Mouse (Mus musculus) granulocyte monocyte progenitor cell, adult 5-6 weeks (primary cell): ENCODE measurements around the gene Slc6a20a. TPM values are rescaled to one million over a fixed set of nuclear protein-coding genes. Genes with fewer than 3 reads are reported as not detected.

Experiments used
- ATAC-seq: replicated peaks from 2 replicates; pipeline ENCODE4 v1.8.0; 2016; ENCODE audit warnings: mild to moderate bottlenecking, moderate TSS enrichment, inconsistent platforms; ENCODE audit not compliant: poor library complexity, severe bottlenecking
- total RNA-seq, 2 experiments: library from RNA; stranded (forward) in 1 of 2; stranded (reverse) in 1 of 2; fragments of 200-712, 200-1000 nt in 1 of 2; fragments of >200 nt in 1 of 2; fragmentation: Nextera tagmentation in 1 of 2; gene quantifications; 2 replicates each; pipeline ENCODE4 v1.2.3; 2014 to 2017

Gene Slc6a20a
- total RNA-seq, 2 experiments from 2014 or later = not detected

DNA sequence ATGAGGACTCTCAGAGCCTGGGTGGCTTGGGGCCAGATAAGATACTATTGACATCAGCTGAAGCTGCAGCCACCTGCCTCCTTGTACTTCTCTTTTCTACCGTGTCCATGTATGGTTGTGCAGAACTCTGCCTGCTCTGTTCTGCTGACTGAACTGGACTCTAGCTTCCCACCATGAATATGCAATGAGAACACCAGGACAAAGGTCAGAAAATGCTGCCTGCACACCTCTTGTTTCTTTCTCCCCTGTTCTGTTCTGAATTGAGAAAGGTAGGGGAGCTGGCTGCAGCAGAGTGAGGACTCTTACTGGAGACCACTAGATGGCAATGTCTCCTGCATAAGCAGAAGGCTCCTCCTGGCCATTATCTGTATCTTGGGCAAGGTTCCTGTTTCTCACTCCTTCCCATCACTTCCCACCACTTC is 40.0 kb downstream of the Slc6a20a start:
- peak; percentile 78 for ATAC-seq

DNA sequence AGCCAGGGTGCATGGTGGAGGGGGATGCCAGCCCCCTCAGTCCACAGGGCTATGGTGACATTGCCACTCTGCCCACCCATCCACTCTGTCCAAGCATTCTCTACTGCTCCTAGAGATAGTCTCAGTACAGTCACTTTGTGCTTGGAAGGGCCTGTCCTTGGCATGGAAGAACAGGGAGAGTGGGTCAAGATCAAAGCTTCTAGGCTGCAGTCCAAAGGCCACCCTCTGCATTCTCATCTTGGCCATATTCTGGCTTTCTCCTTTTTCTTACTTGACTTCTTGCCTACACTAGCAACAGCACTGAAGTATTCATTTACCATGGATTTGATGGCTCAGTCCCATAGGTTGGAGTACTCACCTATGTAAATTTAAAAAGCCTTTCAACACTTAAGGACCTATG is 40.5 kb downstream of the Slc6a20a start:
- ATAC-seq = no peak

GRCm38 (mm10) chr9:123636771-123637170 is 41.9 kb downstream of the Slc6a20a start:
- no peak for ATAC-seq

- ATAC-seq = no peak
Observed at GRCm38 (mm10) chr9:123632993-123633392, 45.7 kb downstream of the Slc6a20a start.

DNA sequence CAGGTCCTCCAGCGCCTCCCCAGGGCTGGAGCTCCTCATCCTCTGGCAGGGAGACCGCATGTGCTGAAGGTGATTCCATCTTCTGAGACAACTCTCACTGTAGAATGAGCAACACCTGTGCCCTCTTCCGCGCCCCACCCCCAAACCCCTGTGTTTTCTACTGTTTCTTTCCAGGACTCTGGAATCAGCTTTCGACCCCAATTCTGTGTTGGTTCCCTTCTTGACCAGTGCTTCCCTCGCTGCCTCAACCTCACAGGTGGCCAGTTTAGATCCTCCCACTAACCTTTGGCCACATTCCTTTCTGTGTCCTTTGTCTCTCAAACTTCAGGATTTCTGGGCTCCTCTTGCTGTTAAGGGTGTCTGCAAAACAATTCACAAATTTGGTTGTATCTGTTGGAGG is 46.4 kb downstream of the Slc6a20a start, which contains the start of gene Slc6a20b:
Gene Slc6a20b, minus strand, starts transcription at position 285 of the 400 bp plus-strand sequence.
- ATAC-seq = no peak

DNA sequence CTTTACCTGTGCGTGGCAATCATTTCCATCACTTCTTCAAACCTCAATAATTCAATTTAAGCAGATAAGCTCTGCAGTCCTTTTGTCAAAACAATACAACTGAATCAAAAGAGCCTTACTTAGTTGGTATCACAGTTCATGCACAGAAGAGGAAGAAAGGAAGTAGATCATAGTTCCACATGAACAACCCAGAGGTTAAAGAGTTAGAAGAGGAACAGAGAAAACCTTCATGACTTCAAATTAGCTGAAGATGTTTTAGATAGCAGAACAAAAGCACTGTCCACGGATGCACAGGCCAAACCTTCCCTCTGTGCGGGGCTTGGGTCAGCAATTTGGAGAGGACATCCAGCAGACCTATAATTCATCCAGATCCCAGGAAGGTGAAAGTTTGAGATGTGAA is 47.0 kb downstream of the Slc6a20a start:
- ATAC-seq = no peak

GRCm38 (mm10) chr9:123625821-123626220 is 52.9 kb downstream of the Slc6a20a start:
- ATAC-seq = no peak

GRCm38 (mm10) chr9:123624741-123625140 is 53.9 kb downstream of the Slc6a20a start:
- ATAC-seq = no peak

DNA sequence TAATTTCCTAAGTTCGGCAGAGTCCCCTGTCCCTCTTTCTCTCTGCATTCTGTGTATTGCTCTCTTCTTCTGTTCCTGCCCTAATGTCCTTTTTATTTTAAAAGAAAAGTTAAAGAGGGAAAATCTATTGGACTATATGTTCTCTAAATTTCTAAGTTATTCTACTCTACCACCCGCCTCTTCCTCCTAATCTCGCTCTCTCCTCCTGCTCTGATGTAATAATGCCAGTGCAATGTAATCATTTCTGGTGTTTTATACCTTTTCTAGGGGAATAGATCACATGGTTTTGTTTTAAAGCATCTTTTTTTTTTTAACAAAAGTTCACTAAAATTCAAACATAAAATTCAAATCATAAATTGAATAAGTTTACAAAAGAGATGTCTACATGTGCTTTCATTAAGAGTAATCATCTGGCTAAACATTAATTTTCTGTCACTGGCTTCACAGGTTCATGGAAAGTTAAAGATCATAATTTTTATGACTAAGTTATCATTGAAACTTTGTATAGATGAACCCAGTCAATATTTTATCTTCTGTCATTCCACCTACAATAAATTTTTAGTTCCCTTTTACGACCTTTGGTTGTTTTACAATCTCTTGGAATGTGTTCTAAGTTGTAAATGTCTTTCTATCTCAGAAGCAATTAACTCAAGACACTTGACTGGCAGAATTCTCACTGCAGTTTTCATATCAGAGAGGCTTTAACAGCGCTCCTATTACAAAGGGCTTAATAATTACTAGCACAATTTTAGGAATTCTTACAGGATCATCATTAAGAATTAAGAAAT is 58.2 kb downstream of the Slc6a20a start:
- no peak for ATAC-seq

GRCm38 (mm10) chr9:123601529-123601928 is 77.2 kb downstream of the Slc6a20a start:
- peak; percentile 96 for ATAC-seq

- ATAC-seq = no peak
Observed at GRCm38 (mm10) chr9:123597376-123597775, 81.3 kb downstream of the Slc6a20a start.

DNA sequence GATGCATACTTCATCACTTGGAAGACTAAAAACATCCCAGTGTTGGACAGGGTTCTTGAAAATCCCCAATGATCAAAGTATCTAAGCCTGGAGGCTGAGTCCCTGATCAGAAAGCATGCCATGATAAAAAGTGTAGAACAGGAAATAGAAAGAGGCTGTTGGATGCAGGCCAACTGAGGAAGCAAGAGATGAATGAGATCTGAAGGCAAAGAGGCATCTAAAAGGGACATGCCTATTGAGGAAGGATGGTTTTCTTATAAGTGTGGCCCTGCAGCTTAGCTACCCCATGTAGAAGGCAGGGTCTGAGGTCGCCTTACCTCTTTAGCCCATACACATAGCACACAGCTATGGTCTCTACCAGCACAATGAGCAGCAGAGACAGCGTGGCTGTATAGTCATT is 81.8 kb downstream of the Slc6a20a start:
- no peak for ATAC-seq

DNA sequence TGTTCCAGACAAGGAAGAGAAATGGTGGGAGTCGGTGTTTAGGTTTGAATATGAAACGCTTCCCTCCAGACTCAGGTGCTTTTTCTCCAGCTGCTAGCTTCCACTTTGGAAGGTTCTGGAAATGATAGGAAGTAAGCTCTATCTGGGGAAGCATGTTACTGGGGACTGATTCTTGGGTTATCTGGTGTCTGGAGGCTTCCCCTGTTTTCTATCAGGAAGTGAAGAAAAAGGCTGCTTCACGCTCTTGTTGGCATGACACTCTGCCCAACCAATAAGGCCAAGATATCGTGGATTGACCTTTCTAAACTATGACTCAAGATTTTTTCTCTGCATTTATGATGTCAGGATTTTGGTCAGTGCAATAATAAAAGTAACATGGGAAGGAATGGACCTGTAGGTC is 83.5 kb downstream of the Slc6a20a start:
- no peak; the same call in 1 of the 2 replicates for ATAC-seq

- ATAC-seq = no peak
Observed at GRCm38 (mm10) chr9:123589240-123589910, 89.3 kb downstream of the Slc6a20a start.

Other genes with a start within 250 kb of the Slc6a20a start
- gene Limd1, start 200.2 kb downstream of the Slc6a20a start, total RNA-seq (2014; fragmentation: Nextera tagmentation) = 26.3 and 29.8 TPM in 2 replicates
- 24.4 and 26.2 TPM in 2 replicates for gene Limd1, start 200.2 kb downstream of the Slc6a20a start, total RNA-seq (2017)
- gene Sacm1l, start 149.1 kb downstream of the Slc6a20a start, total RNA-seq (2014; fragmentation: Nextera tagmentation) = 25.8 and 32.2 TPM in 2 replicates
- gene Sacm1l, start 149.1 kb downstream of the Slc6a20a start, total RNA-seq (2017) = 32.8 and 42.3 TPM in 2 replicates
- gene Slc6a20b, start 46.3 kb downstream of the Slc6a20a start, total RNA-seq (2014; fragmentation: Nextera tagmentation) = not detected in 2 replicates
- 0.21 and 0.26 TPM in 2 replicates for gene Slc6a20b, start 46.3 kb downstream of the Slc6a20a start, total RNA-seq (2017)
- gene Ccr9, start 446 bp downstream of the Slc6a20a start, total RNA-seq (2014; fragmentation: Nextera tagmentation) = not detected in 2 replicates
- gene Ccr9, start 446 bp downstream of the Slc6a20a start, total RNA-seq (2017) = 0.13 TPM in 1 of 2 replicates, not detected in the other
- 32.8 and 34.2 TPM in 2 replicates for gene Lztfl1, start 38.8 kb upstream of the Slc6a20a start, total RNA-seq (2014; fragmentation: Nextera tagmentation)
- gene Lztfl1, start 38.8 kb upstream of the Slc6a20a start, total RNA-seq (2017) = 33.9 and 35.4 TPM in 2 replicates
- gene Cxcr6, start 127.6 kb upstream of the Slc6a20a start, total RNA-seq (2014; fragmentation: Nextera tagmentation) = not detected in 2 replicates
- not detected in 2 replicates for gene Cxcr6, start 127.6 kb upstream of the Slc6a20a start, total RNA-seq (2017)
- gene Fyco1, start 173.0 kb upstream of the Slc6a20a start, total RNA-seq (2014; fragmentation: Nextera tagmentation) = 19.1 and 28.6 TPM in 2 replicates
- 10.7 and 15.1 TPM in 2 replicates for gene Fyco1, start 173.0 kb upstream of the Slc6a20a start, total RNA-seq (2017)
- not detected in 2 replicates for gene Xcr1, start 183.1 kb upstream of the Slc6a20a start, total RNA-seq (2014; fragmentation: Nextera tagmentation)
- gene Xcr1, start 183.1 kb upstream of the Slc6a20a start, total RNA-seq (2017) = 0.13 TPM in 1 of 2 replicates, not detected in the other